1 mouse cellular context compared by ENCODE assay signal in the genomic region with DNA sequence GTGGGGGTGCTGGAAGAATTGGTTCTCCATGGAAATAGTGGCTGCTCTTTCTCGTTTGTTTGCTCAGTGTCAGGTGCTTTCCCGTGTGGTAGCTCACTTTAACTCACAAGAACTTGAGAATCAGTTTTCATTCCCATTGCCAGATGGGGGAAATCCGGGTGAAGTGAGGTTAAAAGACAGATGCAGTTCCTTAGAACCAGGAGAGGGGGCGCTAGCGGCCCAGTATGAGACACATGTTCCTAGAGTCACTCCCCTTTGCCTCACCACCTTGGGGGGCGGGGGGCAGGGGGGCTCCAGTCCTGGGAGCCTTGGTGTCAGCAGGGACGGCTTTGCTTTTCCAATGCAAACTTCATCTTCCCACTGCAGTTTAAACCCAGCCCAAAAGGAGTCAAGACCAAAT.
TF ChIP-seq lines count a peak whose summit lies in the region.

No protein-coding gene starts in this region.

TF ChIP-seq in CH12.LX, 34 proteins besides CTCF, POLR2A, EP300 and RAD21:
- TF ChIP-seq ZKSCAN1 (IDR thresholded peaks at IDR 0.05; ENCODE audit: borderline replicate concordance, low read depth, low read length) = no peak
- TF ChIP-seq MAFK (IDR thresholded peaks at IDR 0.05; ENCODE audit: insufficient replicate concordance, low read length) = no peak
- TF ChIP-seq ZC3H11A (IDR thresholded peaks at IDR 0.05; ENCODE audit: low read depth, low read length) = no peak
- no peak for TF ChIP-seq PAX5 (IDR thresholded peaks at IDR 0.05; ENCODE audit: low read length)
- TF ChIP-seq MEF2A (IDR thresholded peaks at IDR 0.05; ENCODE audit: borderline replicate concordance, low read depth, low read length) = no peak
- no peak for TF ChIP-seq TCF12 (IDR thresholded peaks at IDR 0.05; ENCODE audit: low read depth, low read length)
- no peak for TF ChIP-seq TBP (conservative IDR thresholded peaks at IDR 0.05; ENCODE audit: low read depth, low read length)
- no peak for TF ChIP-seq CHD1 (IDR thresholded peaks at IDR 0.05; ENCODE audit: low read depth, low read length)
- no peak for TF ChIP-seq JUND (conservative IDR thresholded peaks at IDR 0.05; ENCODE audit: low read depth, low read length)
